Mouse (Mus musculus) liver (tissue): ENCODE data around the gene 1700019D03Rik.

Experiments
- DNase-seq: peaks from one replicate; pipeline ENCODE4 v3.0.0-alpha.2; 2020; ENCODE audit warnings: mixed read lengths

Gene 1700019D03Rik

DNA sequence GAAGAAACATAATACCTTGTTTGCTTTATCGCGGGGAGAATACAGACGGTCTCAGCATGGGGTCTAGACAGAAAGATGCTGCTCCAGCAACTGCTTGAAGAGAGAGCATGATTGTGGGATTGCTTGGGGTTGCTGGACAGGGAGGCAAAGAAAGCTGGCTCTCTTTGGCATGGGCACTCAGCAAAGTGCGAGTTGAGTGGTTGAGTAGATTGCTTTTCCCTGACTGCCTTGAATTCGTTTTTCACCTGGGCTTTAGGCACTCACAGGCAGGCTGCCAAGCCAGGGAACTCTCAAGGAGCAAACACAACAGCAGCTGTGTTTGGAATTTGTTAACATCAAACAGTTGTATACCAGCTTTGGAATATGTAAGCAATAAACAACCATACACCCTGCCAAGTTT lies at the start of gene 1700019D03Rik:
Gene 1700019D03Rik, minus strand, starts transcription at position 101 of the 400 bp plus-strand sequence.
- no peak for DNase-seq

DNA sequence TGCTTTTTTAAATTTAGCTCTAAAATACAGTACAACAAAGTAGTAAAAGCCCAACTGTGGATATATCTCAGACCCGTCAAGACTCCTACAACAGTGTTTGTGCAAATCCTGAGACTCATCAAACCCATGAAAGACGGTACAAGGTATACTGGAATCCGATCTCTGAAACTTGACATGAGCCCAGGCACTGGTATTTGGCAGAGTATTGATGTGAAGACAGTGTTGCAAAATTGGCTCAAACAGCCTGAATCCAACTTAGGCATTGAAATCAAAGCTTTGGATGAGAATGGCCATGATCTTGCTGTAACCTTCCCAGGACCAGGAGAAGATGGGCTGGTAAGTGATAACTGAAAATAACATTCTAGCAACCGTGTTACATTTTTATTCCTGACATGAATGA lies 43.9 kb upstream of the 1700019D03Rik start:
- no peak for DNase-seq

- DNase-seq = no peak
Observed at GRCm38 (mm10) chr1:53061871-53062608, 42.1 kb upstream of the 1700019D03Rik start.

DNA sequence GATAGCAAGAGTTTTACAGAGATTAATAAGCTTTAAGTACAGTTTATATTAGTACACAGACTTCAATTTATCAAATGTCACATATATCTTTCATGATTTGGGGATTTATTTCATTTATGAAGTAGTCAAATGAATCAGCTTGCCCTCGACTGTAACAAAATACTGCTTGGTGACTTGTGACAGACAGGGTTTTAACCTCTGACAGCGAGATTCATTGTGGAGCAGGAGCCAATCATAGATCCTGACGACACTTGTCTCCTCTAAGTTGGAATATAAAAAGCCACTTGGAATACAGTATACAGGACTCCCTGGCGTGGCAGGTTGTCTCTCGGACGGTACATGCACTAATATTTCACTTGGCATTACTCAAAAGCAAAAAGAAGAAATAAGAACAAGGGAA lies 41.4 kb upstream of the 1700019D03Rik start, which contains the start of gene Mstn:
Gene Mstn, plus strand, starts transcription at position 301 of the 400 bp plus-strand sequence.
- no peak for DNase-seq

GRCm38 (mm10) chr1:53060499-53060898 lies 40.5 kb upstream of the 1700019D03Rik start:
- no peak for DNase-seq

GRCm38 (mm10) chr1:53059106-53059505 lies 39.1 kb upstream of the 1700019D03Rik start:
- peak; percentile 23 for DNase-seq

- peak; percentile 42 for DNase-seq
Observed at GRCm38 (mm10) chr1:53053087-53054022, 33.4 kb upstream of the 1700019D03Rik start.

GRCm38 (mm10) chr1:53049763-53050427 lies 29.9 kb upstream of the 1700019D03Rik start:
- no peak for DNase-seq

- no peak for DNase-seq
Observed at GRCm38 (mm10) chr1:53037443-53037871, 17.5 kb upstream of the 1700019D03Rik start.

DNA sequence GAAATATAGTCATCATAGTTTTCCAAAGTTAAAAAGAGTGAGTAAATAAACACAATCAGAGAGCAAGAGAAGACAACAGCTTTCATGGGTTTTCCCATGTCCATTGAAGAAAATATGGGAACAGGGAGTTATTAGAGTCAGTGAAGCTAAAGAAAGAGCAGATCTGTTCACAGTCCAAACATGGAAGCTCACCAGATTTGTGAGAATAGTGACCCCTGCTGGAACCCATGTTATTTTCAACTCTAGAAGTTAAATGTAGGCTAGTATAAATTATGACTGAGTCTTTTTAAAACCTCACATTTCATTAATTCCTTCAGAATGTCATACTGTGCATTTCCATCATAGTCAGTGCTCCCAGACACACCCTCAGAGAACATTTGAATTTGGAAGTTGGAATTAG lies 12.6 kb upstream of the 1700019D03Rik start:
- DNase-seq = no peak

GRCm38 (mm10) chr1:53018746-53019505 lies 1.1 kb downstream of the 1700019D03Rik start:
- no peak for DNase-seq

GRCm38 (mm10) chr1:53015606-53016005 lies 4.4 kb downstream of the 1700019D03Rik start:
- DNase-seq = no peak

- no peak for DNase-seq
Observed at GRCm38 (mm10) chr1:53014716-53015115, 5.3 kb downstream of the 1700019D03Rik start.

DNA sequence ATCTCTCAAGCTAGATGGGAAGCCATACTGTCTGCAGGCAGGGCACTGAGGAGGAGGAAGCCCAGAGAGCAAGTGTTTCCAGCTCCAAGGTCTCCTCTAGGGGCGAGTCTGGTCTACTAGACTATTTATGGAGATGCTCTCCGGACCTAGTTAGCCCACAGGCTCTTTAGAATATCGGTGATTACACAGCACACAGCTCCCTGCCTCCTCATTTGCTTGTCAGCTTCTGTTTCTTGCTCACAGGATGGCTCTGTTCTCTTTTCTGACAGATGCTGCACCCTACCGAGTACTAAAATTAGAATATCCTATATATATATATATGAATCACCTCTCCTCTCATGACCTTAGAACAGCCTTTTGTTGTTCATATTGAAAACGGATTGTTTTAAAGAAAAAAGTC lies 33.3 kb downstream of the 1700019D03Rik start:
- no peak for DNase-seq

- DNase-seq = no peak
Observed at GRCm38 (mm10) chr1:52973198-52973597, 46.8 kb downstream of the 1700019D03Rik start.

- no peak for DNase-seq
Observed at GRCm38 (mm10) chr1:52971881-52972503, 48.0 kb downstream of the 1700019D03Rik start.

DNA sequence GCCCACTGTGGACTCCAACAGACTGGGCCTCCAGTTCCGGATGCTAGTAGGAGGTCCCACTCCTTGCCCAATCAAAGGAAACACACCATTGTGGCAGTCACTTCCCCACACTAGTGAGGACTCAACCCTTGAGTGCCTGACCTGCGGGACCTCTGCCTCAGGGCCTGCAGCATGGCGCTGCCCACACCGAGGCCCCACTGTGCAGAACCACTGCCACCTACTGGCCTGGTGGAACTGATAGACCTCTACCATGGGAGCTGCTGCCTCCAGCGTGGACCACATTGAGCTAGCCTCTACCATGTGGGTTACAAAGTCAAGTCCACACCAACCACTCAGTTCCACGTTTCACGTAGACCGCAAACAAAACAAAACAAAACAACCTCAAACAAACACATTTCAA lies 55.4 kb downstream of the 1700019D03Rik start:
- DNase-seq = peak; percentile 17

DNA sequence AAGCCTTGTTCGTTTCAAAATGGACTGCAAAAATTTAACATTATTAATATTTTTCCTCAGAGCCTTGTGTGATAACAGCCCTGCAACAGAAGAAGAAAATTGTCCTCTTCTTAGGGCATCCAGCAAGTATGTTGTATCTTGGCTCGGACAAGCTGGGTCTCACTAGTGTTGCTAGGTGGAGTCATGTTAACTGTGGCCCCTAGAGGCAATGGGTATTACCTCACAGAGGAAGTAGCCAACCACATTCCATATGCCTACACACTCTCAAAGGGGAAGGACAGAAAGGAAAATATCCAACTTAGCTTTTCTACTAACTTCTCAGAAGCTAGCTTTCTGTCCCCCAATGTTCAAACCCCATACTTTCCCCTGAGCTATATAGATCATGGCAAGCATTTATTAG lies 56.9 kb downstream of the 1700019D03Rik start:
- no peak for DNase-seq

GRCm38 (mm10) chr1:52960191-52960590 lies 59.8 kb downstream of the 1700019D03Rik start:
- no peak for DNase-seq

DNA sequence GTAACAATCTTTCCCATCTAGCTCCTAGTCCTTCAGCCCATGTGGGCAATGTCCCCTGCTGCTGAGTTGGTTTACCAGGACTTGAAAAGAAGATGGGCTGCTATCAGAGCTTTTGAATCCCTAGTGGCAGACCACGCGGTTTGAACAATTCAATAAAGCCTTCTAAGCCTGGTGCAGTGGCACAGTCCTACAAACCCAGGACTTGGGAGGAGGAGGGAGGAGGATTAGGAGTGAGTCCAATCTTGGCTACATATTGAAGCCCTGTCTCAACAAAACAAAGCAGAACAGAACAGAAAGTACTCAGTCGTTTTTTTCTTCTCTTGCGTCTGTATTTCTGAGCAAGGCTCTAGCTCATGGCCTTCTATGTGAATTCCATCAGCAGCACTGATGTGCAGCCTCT lies 63.2 kb downstream of the 1700019D03Rik start:
- DNase-seq = no peak

DNA sequence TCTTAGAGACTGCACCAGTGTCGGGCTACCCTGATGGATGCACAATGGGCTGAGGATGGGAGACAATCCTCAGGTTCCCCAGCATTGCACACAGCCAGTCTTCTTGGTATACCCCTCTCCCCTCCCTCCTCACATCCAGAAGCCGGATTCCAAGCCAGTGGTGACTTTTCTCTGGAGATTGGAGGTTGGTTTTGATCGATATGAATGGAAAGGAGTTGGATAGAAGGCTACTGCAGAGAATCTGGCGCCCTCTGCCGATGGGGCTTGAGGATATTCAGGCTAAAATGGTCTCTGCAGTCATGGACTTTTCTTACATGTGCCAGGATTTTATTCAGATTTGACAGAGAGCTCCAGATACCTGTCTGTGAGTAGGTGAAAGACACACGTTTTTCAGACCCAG lies 64.9 kb downstream of the 1700019D03Rik start:
- DNase-seq = peak; percentile 48

DNA sequence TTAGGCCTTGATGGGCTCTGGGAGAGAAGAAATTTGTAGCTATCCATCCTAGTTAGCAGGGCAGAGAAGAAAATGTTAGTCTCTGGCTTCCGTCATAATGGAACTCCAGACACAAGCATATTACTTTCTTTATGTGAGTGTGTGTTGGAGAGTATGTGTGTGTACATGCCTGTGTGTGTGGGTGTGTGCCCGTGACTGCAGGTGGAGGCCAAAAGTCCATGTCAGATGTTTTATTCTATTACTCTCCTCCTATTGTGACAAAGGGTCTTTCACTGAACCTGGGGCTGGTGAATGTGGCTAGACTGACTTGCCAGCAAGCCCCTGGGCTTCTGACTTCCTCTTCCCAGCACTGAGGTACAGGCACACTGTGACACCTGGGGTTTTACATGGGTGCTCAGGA lies 65.5 kb downstream of the 1700019D03Rik start:
- no peak for DNase-seq
